Mouse (Mus musculus) G1E (cell line): ENCODE data around the gene Tceal1. TPM values are rescaled to one million over a fixed set of nuclear protein-coding genes. Genes with fewer than 3 reads are reported as not detected.

Experiments
- ATAC-seq: 2 replicates; pipeline ENCODE4 v1.8.0; 2016; ENCODE audit warnings: mild to moderate bottlenecking; ENCODE audit not compliant: insufficient number of reproducible peaks, poor library complexity, low FRiP score, severe bottlenecking; ENCODE audit errors: extremely low read depth
- DNase-seq: peaks from one replicate; pipeline ENCODE4 v3.0.0; 2012; ENCODE audit warnings: low spot score
- H3K27me3 ChIP-seq: 2 replicates; pipeline ENCODE4 v1.6.1; 2012; ENCODE audit warnings: mild to moderate bottlenecking, low read length, inconsistent platforms; ENCODE audit not compliant: insufficient read depth
- H3K36me3 ChIP-seq: replicated peaks from 2 replicates; pipeline ENCODE3; 2012; ENCODE audit warnings: mild to moderate bottlenecking, inconsistent platforms
- H3K4me1 ChIP-seq: 2 replicates; pipeline ENCODE4 v1.6.1; 2012; ENCODE audit warnings: low read depth, low read length, inconsistent platforms, mixed read lengths; ENCODE audit not compliant: insufficient read depth
- H3K4me3 ChIP-seq: 2 replicates; pipeline ENCODE4 v1.5.1; 2012; ENCODE audit warnings: low read depth, mild to moderate bottlenecking, inconsistent platforms, low read length, moderate library complexity, mixed read lengths
- H3K9me3 ChIP-seq: replicated peaks from 2 replicates; pipeline ENCODE4 v1.6.1; 2012; ENCODE audit warnings: inconsistent platforms
- CTCF ChIP-seq: IDR thresholded peaks from 2 replicates; pipeline ENCODE4 v1.5.1; 2012; ENCODE audit warnings: low read depth, low read length, inconsistent platforms, mixed read lengths
- GATA1 ChIP-seq: IDR thresholded peaks from 2 replicates; pipeline ENCODE4 v1.6.1; 2012; ENCODE audit warnings: borderline replicate concordance, low read length, inconsistent platforms, mixed read lengths
- GATA2 ChIP-seq: IDR thresholded peaks from 2 replicates; pipeline ENCODE4 v1.6.1; 2012; ENCODE audit warnings: low read depth, low read length, inconsistent platforms, borderline replicate concordance
- POLR2AphosphoS5 ChIP-seq: IDR thresholded peaks from 2 replicates; pipeline ENCODE4 v1.6.1; 2012; ENCODE audit warnings: low read depth, low read length, inconsistent platforms; ENCODE audit not compliant: insufficient replicate concordance
- TAL1 ChIP-seq: conservative IDR thresholded peaks from 2 replicates; pipeline ENCODE4 v1.6.1; 2012; ENCODE audit warnings: low read depth, low read length, inconsistent platforms, mixed read lengths
- polyA plus RNA-seq: library from polyadenylated mRNA; stranded (reverse); fragments of >175 nt; gene quantifications from 2 replicates; pipeline ENCODE4 v1.2.3, GENCODE M21; 2012
- total RNA-seq, 2 experiments: library from RNA; stranded (forward) in 1 of 2; stranded (reverse) in 1 of 2; fragments of 200-1000 nt in 1 of 2; fragments of >200 nt in 1 of 2; fragmentation: Nextera tagmentation in 1 of 2; gene quantifications; 2 replicates each; pipeline ENCODE4 v1.2.3; 2014 to 2017

Tceal1 gene
- total and polyA plus RNA-seq, 3 experiments, result 0.11 TPM; not detected in 2

DNA sequence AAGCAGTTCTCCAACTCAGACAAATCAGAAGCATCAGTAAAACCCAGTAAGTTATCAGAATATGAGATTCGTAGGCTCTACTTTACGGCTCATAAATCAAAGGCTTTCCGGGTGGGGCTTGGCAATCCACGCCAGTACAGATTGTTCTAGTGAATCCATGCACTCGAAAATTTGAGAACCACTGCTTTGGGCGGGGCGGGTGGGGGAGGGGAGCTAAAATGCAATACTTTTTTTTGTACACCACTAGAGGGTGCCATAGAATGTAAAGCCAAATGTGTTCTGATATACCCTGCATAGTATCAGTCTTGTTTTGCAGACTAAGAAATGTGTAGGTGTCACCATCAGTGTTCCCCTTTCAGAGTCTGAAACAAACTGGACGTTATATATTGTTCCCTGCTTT lies 36.9 kb downstream of the Tceal1 start:
- no peaks in the 10 kb centered on the region for H3K4me1 ChIP-seq
- TF ChIP-seq GATA1 (no peak), GATA2 (no peak), POLR2AphosphoS5 (no peak), TAL1 (no peak), CTCF (no peak)
- H3K36me3 ChIP-seq, result peaks cover 10% of the 10 kb centered on the region
- ATAC-seq (no peak), DNase-seq (no peak)
- H3K9me3 ChIP-seq, result no peaks in the 10 kb centered on the region
- no peaks in the 10 kb centered on the region for H3K27me3 ChIP-seq
- no peak overlapping the region for H3K4me3 ChIP-seq

DNA sequence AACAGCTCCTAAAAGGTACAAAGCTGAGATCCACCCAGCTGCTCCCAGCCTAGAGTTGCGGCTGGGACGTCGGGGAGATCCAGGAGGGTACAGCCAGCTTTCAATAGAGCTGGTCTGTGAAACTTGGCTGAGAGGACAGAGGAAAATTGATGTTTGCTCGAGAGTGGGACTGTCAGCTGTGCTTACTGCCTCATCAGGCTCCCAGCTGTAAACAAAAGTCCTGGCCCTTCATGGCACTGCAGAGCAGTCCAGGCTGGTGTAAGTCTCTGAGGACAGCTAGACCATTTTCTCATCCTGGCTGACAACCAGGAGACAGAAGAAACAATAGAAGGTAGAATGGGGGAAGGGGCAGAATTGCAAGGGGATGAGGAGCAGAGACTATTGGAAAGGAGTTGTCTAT lies 41.5 kb downstream of the Tceal1 start:
- H3K9me3 ChIP-seq, result no peaks in the 10 kb centered on the region
- ATAC-seq (no peak), DNase-seq (no peak)
- peaks cover 16% of the 10 kb centered on the region for H3K36me3 ChIP-seq
- no peaks in the 10 kb centered on the region for H3K4me1 ChIP-seq
- H3K27me3 ChIP-seq, result no peaks in the 10 kb centered on the region
- TF ChIP-seq GATA1 (no peak), POLR2AphosphoS5 (no peak), GATA2 (no peak), CTCF (no peak), TAL1 (no peak)
- no peak overlapping the region for H3K4me3 ChIP-seq

DNA sequence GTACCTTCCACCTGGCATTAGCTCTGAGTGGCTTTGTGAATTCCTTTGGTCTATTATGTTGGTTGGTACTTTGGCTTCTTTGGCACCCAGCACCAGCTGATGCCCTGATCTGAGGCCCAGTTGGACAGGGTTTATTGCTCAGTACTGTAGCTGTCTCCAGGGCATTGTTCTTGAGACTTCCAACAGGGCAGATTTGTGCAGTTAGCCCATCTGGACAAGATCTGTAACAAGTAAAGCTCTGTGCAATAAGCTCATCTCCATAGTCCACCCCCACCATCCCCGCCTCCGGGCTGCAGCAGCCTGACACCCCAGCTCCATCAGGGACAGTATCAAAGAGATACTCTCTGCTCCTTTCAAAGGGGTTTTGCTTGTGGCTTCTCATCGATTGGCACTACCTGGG lies 47.7 kb downstream of the Tceal1 start:
- Histone ChIP-seq H3K9me3 (no peaks in the 10 kb centered on the region), H3K36me3 (peaks cover 20% of the 10 kb centered on the region), H3K4me3 (no peak overlapping the region), H3K27me3 (no peaks in the 10 kb centered on the region), H3K4me1 (no peaks in the 10 kb centered on the region)
- no peak for TF ChIP-seq GATA1
- no peak for TF ChIP-seq POLR2AphosphoS5
- no peak for TF ChIP-seq TAL1
- TF ChIP-seq CTCF, result no peak
- TF ChIP-seq GATA2, result no peak
- DNase-seq, result no peak
- ATAC-seq, result no peak

Other genes starting within 250 kb of the Tceal1 start
- gene Kir3dl1, start 190.0 kb upstream of the Tceal1 start, total RNA-seq (2014; fragmentation: Nextera tagmentation), result not detected in 2 replicates
- 0.17 TPM in 1 of 2 replicates, not detected in the other for gene Kir3dl1, start 190.0 kb upstream of the Tceal1 start, total RNA-seq (2017)
- gene Kir3dl1, start 190.0 kb upstream of the Tceal1 start, polyA plus RNA-seq, result not detected in 2 replicates
- not detected in 2 replicates for gene Kir3dl2, start 163.9 kb upstream of the Tceal1 start, total RNA-seq (2014; fragmentation: Nextera tagmentation)
- 0.16 TPM in 1 of 2 replicates, not detected in the other for gene Kir3dl2, start 163.9 kb upstream of the Tceal1 start, total RNA-seq (2017)
- not detected in 2 replicates for gene Kir3dl2, start 163.9 kb upstream of the Tceal1 start, polyA plus RNA-seq
- gene Tceal3, start 117.1 kb upstream of the Tceal1 start, total RNA-seq (2014; fragmentation: Nextera tagmentation), result not detected in 2 replicates
- 0.11 TPM in 1 of 2 replicates, not detected in the other for gene Tceal3, start 117.1 kb upstream of the Tceal1 start, total RNA-seq (2017)
- gene Tceal3, start 117.1 kb upstream of the Tceal1 start, polyA plus RNA-seq, result not detected in 2 replicates
- 160 and 161 TPM in 2 replicates for gene Morf4l2, start 35.7 kb downstream of the Tceal1 start, total RNA-seq (2014; fragmentation: Nextera tagmentation)
- gene Morf4l2, start 35.7 kb downstream of the Tceal1 start, total RNA-seq (2017), result 375 and 434 TPM in 2 replicates
- 351 and 355 TPM in 2 replicates for gene Morf4l2, start 35.7 kb downstream of the Tceal1 start, polyA plus RNA-seq
- not detected in 2 replicates for gene Glra4, start 72.2 kb downstream of the Tceal1 start, total RNA-seq (2014; fragmentation: Nextera tagmentation)
- not detected in 2 replicates for gene Glra4, start 72.2 kb downstream of the Tceal1 start, total RNA-seq (2017)
- gene Glra4, start 72.2 kb downstream of the Tceal1 start, polyA plus RNA-seq, result not detected in 2 replicates
- 0.45 and 0.97 TPM in 2 replicates for gene Plp1, start 114.7 kb downstream of the Tceal1 start, total RNA-seq (2014; fragmentation: Nextera tagmentation)
- gene Plp1, start 114.7 kb downstream of the Tceal1 start, total RNA-seq (2017), result 0.41 and 0.60 TPM in 2 replicates
- 0.05 and 0.09 TPM in 2 replicates for gene Plp1, start 114.7 kb downstream of the Tceal1 start, polyA plus RNA-seq
- gene Rab9b, start 160.8 kb downstream of the Tceal1 start, total RNA-seq (2014; fragmentation: Nextera tagmentation), result not detected in 2 replicates
- gene Rab9b, start 160.8 kb downstream of the Tceal1 start, total RNA-seq (2017), result under 0.01 TPM in 1 of 2 replicates, not detected in the other
- not detected in 2 replicates for gene Rab9b, start 160.8 kb downstream of the Tceal1 start, polyA plus RNA-seq
- gene H2bfm, start 219.3 kb downstream of the Tceal1 start, total RNA-seq (2014; fragmentation: Nextera tagmentation), result not detected in 2 replicates
- not detected in 2 replicates for gene H2bfm, start 219.3 kb downstream of the Tceal1 start, total RNA-seq (2017)
- gene H2bfm, start 219.3 kb downstream of the Tceal1 start, polyA plus RNA-seq, result not detected in 2 replicates